Mouse (Mus musculus): ENCODE measurements around the gene A030003K21Rik.

DNA sequence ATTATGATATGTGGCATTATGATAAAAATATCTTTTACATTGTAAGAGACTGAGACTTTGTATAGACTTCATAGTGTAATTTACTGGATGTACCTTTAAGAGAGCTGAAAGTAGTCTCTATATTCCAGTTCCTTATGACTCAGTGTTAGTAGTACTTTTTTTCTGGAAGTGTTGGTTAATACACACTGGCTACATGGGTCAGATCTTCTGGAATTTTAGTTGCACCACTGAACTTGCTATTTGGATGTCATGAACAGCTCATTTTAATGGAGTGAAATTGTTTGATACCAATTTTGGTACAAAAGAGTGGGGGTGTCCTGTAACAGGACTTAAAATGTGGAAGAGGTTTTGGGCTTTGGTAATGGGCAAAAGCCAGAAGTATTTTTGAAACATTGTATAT is 34.7 kb upstream of the A030003K21Rik start:
- TF ChIP-seq CTCF (IDR thresholded peaks at IDR 0.05 in 2 of 3, conservative IDR thresholded peaks at IDR 0.05 in 1 of 3; ENCODE audit: control insufficient read depth in 1 of 3, insufficient read depth in 1 of 3, low read depth in 2 of 3, low read length in 3 of 3, poor library complexity in 1 of 3, severe bottlenecking in 1 of 3) (no peak), USF2 (IDR thresholded peaks at IDR 0.05; ENCODE audit: borderline replicate concordance in 1 of 2, insufficient read depth in 1 of 2, low read depth in 1 of 2, low read length in 2 of 2) (no peak), TBP (IDR thresholded peaks at IDR 0.05; ENCODE audit: low read depth, low read length) (no peak)
